12 mouse cellular contexts compared by ENCODE assay signal in the genomic region with DNA sequence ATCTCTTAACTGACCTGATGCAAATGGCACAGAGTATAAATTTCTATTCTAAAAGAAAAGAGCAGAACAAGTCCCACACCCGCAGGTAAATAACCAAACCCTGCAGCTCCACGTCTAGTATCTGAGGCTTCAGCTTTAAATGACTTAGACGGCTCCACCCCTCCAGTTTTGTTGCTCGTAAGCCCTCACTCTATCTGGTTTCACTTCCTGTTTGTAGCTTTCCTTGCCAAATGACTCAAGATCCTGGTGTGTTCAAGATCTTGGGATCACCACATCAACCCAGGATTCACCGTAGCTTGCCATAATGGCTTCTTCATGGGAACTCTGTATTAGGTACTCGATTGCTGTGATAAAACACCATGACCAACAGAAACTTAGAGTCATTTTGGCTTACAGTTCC. TPM values are rescaled to one million over a fixed set of nuclear protein-coding genes. Genes with fewer than 3 reads are reported as not detected.
"Had no signal": no experiment of that assay in that cellular context is flagged by ENCODE, and none has a peak within 500 bp of the region (broad histone marks: within the 10 kb centered on the region; RNA-seq: fewer than 3 reads in every experiment).

No protein-coding gene starts in this region.

- ATAC-seq: liver, postnatal 0 days; midbrain, embryonic 13.5 days had no signal

- DNase-seq: kidney, postnatal 10 days; layer of hippocampus, postnatal 36 days; liver; liver, embryonic 13.5 days; liver, postnatal 0 days; lung, postnatal 14 days; retina, postnatal 1 day; right cerebral cortex, postnatal 4 days; spleen, adult 18-20 months; thymus, postnatal 4 days had no signal

RNA-seq across cellular contexts. Expression of a gene that starts 4.6 kb away (rescaled TPM):
- total RNA-seq: neutrophil, adult 5-6 weeks had no signal
